Mouse (Mus musculus) small intestine, adult 2 months (tissue): ENCODE results near the gene Tfpt. TPM values are rescaled to one million over a fixed set of nuclear protein-coding genes. Genes with fewer than 3 reads are reported as not detected.

Source experiments
- H3K27ac ChIP-seq: fragments of 200-500 bp; 2 replicates; pipeline ENCODE4 v1.5.1; 2012; ENCODE audit warnings: low read depth, low read length, control low read depth, inconsistent platforms; ENCODE audit not compliant: insufficient read depth
- H3K27me3 ChIP-seq: fragments of 200-500 bp; 2 replicates; pipeline ENCODE4 v1.6.1; 2012; ENCODE audit warnings: mild to moderate bottlenecking, moderate library complexity, low read length, inconsistent platforms; ENCODE audit not compliant: control insufficient read depth, insufficient read depth
- H3K36me3 ChIP-seq: fragments of 200-500 bp; 2 replicates; pipeline ENCODE4 v1.6.1; 2012; ENCODE audit warnings: mild to moderate bottlenecking, low read length, control low read depth, inconsistent platforms; ENCODE audit not compliant: control insufficient read depth, insufficient read depth
- H3K4me1 ChIP-seq: fragments of 200-500 bp; 2 replicates; pipeline ENCODE4 v1.6.1; 2012; ENCODE audit warnings: low read length, inconsistent platforms, mixed read lengths; ENCODE audit not compliant: control insufficient read depth, insufficient read depth, insufficient read length
- H3K4me3 ChIP-seq: fragments of 200-500 bp; 2 replicates; pipeline ENCODE4 v1.5.1; 2012; ENCODE audit warnings: low read depth, mild to moderate bottlenecking, control low read depth, inconsistent platforms, low read length, moderate library complexity
- CTCF ChIP-seq: fragments of 200-500 bp; IDR thresholded peaks from 2 replicates; pipeline ENCODE4 v1.5.1; 2012; ENCODE audit warnings: low read depth, mild to moderate bottlenecking, control low read depth, inconsistent platforms, low read length, moderate library complexity, mixed read lengths; ENCODE audit not compliant: insufficient replicate concordance, insufficient read length; ENCODE audit errors: extremely low read depth
- POLR2A ChIP-seq: fragments of 200-500 bp; IDR thresholded peaks from 2 replicates; pipeline ENCODE4 v1.6.1; 2012; ENCODE audit warnings: low read depth, mild to moderate bottlenecking, control low read depth, inconsistent platforms, low read length, moderate library complexity
- WGBS: fragments of 180-500 bp; shearing (Covaris S2); methylation state at CpG from one replicate; pipeline ENCODE4 v1.1.7; 2018; 5-methylcytosine and 5-hydroxymethylcytosine counted together
- polyA plus RNA-seq: library from polyadenylated mRNA; depleted of rRNA; stranded (reverse); fragments of >200 nt; gene quantifications from 2 replicates; pipeline ENCODE4 v1.2.3, GENCODE M21; 2012

Tfpt gene
- polyA plus RNA-seq, 1 experiment: 6.9 TPM

- WGBS: 36% methylated on average over 6 of the region's 6 CpGs
- no peak overlapping the region for H3K27ac ChIP-seq
- no peak for TF ChIP-seq CTCF
- TF ChIP-seq POLR2A: no peak
- H3K4me3 ChIP-seq: no peak overlapping the region
- peaks cover 13% of the 10 kb centered on the region; the same call in 1 of the 2 replicates for H3K36me3 ChIP-seq
- H3K4me1 ChIP-seq: no peaks in the 10 kb centered on the region
- H3K27me3 ChIP-seq: no peaks in the 10 kb centered on the region
Observed at GRCm38 (mm10) chr7:3616389-3617241, 13.1 kb downstream of the Tfpt start.

DNA sequence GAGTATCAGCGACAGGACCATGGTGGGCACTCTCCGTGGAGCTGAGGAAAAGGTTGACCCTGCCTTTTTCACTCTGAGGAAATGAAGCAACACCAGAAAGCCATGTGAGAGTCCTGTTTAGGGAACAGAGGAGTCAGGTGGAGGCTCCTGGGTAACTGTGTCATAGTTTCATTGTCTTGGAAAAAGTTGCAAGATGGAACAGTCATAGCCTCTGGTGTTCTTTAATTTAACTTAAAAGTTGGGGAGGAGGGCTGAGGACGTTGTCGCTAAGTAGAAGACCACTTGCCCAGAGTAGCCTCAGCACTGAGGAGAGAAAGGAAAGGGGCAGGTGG, 13.7 kb downstream of the Tfpt start, which contains the start of gene Oscar:
Oscar (minus strand) TSS at position 101 of the 332 bp plus-strand sequence.
- Histone ChIP-seq H3K4me3 (no peak within 1 kb of the TSS), H3K27ac (no peak within 1 kb of the TSS), H3K4me1 (peaks cover 2% of the 10 kb centered on the region; the same call in 1 of the 2 replicates), H3K27me3 (no peaks in the 10 kb centered on the region), H3K36me3 (peaks cover 13% of the 10 kb centered on the region; the same call in 1 of the 2 replicates)
- WGBS: 81% methylated on average over 4 of the region's 4 CpGs
- TF ChIP-seq CTCF: no peak
- no peak for TF ChIP-seq POLR2A

DNA sequence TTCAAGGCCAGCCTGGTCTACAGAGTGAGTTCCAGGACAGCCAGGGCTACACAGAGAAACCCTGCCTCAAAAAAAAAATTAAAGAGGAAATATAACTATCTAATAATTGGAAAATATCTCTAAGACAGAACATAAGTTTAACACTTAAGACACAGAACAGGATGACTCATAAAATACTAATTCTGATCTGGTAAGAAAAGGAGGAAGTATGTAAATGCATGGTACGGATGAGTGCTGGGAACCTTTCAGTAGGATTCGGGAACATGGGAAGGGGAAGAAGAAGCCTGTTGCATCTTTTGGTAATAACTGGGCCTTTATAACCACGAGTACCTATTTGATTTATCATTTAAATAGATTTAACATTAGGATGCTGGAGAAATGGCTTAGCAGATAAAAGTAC, 15.7 kb downstream of the Tfpt start:
- no peaks in the 10 kb centered on the region for H3K36me3 ChIP-seq
- no peak for TF ChIP-seq POLR2A
- TF ChIP-seq CTCF: no peak
- peaks cover 2% of the 10 kb centered on the region; the same call in 1 of the 2 replicates for H3K4me1 ChIP-seq
- no peaks in the 10 kb centered on the region for H3K27me3 ChIP-seq
- WGBS: 75% methylated on average over 3 of the region's 3 CpGs
- no peak overlapping the region for H3K4me3 ChIP-seq
- H3K27ac ChIP-seq: no peak overlapping the region

DNA sequence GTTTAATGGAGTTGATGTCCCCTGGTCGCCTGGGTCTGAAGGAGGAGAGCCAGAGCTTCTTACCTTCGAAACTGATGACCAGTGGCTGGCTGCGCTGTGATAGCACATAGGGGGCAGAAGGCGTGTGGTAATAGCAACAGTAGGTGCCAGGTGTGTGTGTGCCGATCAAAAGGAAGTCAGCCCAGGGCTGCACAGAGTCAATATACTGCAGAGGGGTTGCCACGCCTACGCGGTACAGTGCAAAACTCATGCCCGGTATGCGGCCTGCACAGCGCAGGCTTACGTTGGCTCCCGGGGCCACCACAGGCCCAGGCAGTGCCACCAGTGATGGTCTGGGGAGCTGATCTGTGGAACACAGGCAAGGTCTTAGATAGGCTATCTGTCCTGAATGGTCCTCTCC, 18.7 kb downstream of the Tfpt start:
- TF ChIP-seq POLR2A: no peak
- TF ChIP-seq CTCF: no peak
- H3K4me1 ChIP-seq: peaks cover 2% of the 10 kb centered on the region; the same call in 1 of the 2 replicates
- WGBS: 61% methylated on average over 13 of the region's 13 CpGs
- H3K27me3 ChIP-seq: no peaks in the 10 kb centered on the region
- H3K27ac ChIP-seq: no peak overlapping the region
- H3K4me3 ChIP-seq: no peak overlapping the region
- no peaks in the 10 kb centered on the region for H3K36me3 ChIP-seq

- Histone ChIP-seq H3K27ac (no peak overlapping the region), H3K4me1 (peaks cover 2% of the 10 kb centered on the region; the same call in 1 of the 2 replicates), H3K27me3 (no peaks in the 10 kb centered on the region), H3K36me3 (no peaks in the 10 kb centered on the region), H3K4me3 (no peak overlapping the region)
- WGBS: 86% methylated on average over 3 of the region's 3 CpGs
- TF ChIP-seq CTCF (no peak), POLR2A (no peak)
Observed at GRCm38 (mm10) chr7:3610437-3610836, 19.3 kb downstream of the Tfpt start.

- H3K27ac ChIP-seq: no peak overlapping the region
- H3K4me3 ChIP-seq: no peak overlapping the region
- no peaks in the 10 kb centered on the region for H3K27me3 ChIP-seq
- WGBS: 30% methylated on average over 3 of the region's 3 CpGs
- no peak for TF ChIP-seq CTCF
- no peak for TF ChIP-seq POLR2A
- H3K4me1 ChIP-seq: peaks cover 2% of the 10 kb centered on the region; the same call in 1 of the 2 replicates
- no peaks in the 10 kb centered on the region for H3K36me3 ChIP-seq
Observed at GRCm38 (mm10) chr7:3609082-3609481, 20.6 kb downstream of the Tfpt start.

GRCm38 (mm10) chr7:3608668-3609067, 21.1 kb downstream of the Tfpt start:
- no peak for TF ChIP-seq POLR2A
- TF ChIP-seq CTCF: no peak
- peaks cover 2% of the 10 kb centered on the region; the same call in 1 of the 2 replicates for H3K4me1 ChIP-seq
- 87% methylated on average over 3 of the region's 3 CpGs for WGBS
- no peak overlapping the region for H3K4me3 ChIP-seq
- H3K27me3 ChIP-seq: no peaks in the 10 kb centered on the region
- no peaks in the 10 kb centered on the region for H3K36me3 ChIP-seq
- H3K27ac ChIP-seq: no peak overlapping the region
